Mouse (Mus musculus): ENCODE results near the gene Mboat1. TPM values are rescaled to one million over a fixed set of nuclear protein-coding genes. Genes with fewer than 3 reads are reported as not detected.

Gene Mboat1
- polyA plus RNA-seq, 1 experiment from 2014 or later = 30.7 TPM

DNA sequence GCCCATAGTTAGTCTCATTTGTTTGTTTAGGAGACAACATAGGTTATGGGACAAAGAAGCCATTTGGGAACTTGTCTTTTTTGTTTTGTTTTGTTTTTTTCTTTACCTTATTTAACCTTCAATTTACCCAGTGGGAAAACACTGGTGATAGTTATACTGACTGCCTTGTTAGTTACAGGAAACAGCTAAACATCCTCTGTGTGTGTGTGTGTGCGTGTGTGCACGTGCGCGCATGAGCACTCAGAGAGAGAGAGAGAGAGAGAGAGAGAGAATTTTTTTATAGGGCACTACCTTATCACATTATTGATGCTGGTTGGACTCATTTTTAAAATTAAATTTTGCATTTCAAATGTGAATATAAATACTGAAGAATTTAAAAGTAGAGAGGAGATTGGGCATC is 38.3 kb downstream of the Mboat1 start:
- H3K27ac ChIP-seq (ENCODE audit: low read length) = no peak overlapping the region
- H3K4me1 ChIP-seq (ENCODE audit: insufficient read depth, low read length) = no peaks in the 10 kb centered on the region
- H3K4me3 ChIP-seq (ENCODE audit: low read length) = no peak overlapping the region
- 75% methylated on average over 4 of the region's 4 CpGs for WGBS
- no peak for ATAC-seq (ENCODE audit: low FRiP score, low TSS enrichment)
- H3K9me3 ChIP-seq (ENCODE audit: low read length) = no peaks in the 10 kb centered on the region
- no peaks in the 10 kb centered on the region for H3K36me3 ChIP-seq (ENCODE audit: insufficient read depth, low read length)
- H3K4me2 ChIP-seq (replicated peaks; ENCODE audit: low read depth, low read length) = no peak overlapping the region
- no peaks in the 10 kb centered on the region for H3K27me3 ChIP-seq (ENCODE audit: insufficient read depth, low read length)
- H3K9ac ChIP-seq (replicated peaks; ENCODE audit: low read length) = no peak overlapping the region

DNA sequence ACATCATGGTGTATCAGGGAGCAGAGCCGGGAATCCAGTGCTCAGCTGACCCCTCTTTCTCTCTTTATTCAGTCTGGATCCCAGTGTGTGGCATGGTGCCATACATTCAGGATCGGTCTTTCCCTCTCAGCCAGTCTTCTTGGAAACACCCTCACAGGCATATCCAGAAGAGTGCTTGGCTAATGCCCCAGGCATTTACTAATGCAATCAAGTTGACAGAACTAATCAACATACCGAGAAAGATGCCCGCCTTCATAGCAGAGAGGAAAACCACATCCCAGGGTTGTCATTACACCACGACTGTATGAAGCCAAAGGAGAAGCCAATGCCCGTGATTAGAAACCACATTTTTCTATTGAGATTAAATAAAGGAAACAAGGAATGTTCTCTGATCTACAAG is 41.1 kb downstream of the Mboat1 start:
- Histone ChIP-seq H3K4me3 (ENCODE audit: low read length) (no peak overlapping the region), H3K9me3 (ENCODE audit: low read length) (no peaks in the 10 kb centered on the region), H3K36me3 (ENCODE audit: insufficient read depth, low read length) (no peaks in the 10 kb centered on the region), H3K27me3 (ENCODE audit: insufficient read depth, low read length) (no peaks in the 10 kb centered on the region), H3K4me2 (replicated peaks; ENCODE audit: low read depth, low read length) (no peak overlapping the region), H3K9ac (replicated peaks; ENCODE audit: low read length) (no peak overlapping the region), H3K4me1 (ENCODE audit: insufficient read depth, low read length) (no peaks in the 10 kb centered on the region), H3K27ac (ENCODE audit: low read length) (no peak overlapping the region)
- no peak for ATAC-seq (ENCODE audit: low FRiP score, low TSS enrichment)
- WGBS = 91% methylated on average over 6 of the region's 6 CpGs

DNA sequence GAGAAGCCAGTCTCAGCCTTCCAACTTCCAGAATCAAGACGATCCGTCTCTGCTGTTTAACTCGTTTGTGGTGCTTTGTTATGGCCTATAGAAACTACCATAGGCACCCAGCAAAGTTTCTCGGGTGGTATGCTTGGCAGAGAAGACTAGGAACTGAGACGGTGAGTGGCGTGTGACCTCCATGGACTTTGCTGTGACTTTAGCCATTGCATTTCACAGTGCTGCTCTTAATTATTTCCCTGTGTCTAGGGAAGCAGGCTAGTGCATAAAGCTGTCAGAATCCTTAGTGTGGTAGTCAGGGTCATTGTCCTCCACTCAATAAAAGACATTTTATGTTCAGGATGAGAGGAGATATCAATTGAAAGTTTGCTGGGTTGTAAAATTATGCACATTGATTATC is 49.3 kb downstream of the Mboat1 start:
- Histone ChIP-seq H3K36me3 (ENCODE audit: insufficient read depth, low read length) (no peaks in the 10 kb centered on the region), H3K4me3 (ENCODE audit: low read length) (no peak overlapping the region), H3K9ac (replicated peaks; ENCODE audit: low read length) (no peak overlapping the region), H3K27me3 (ENCODE audit: insufficient read depth, low read length) (no peaks in the 10 kb centered on the region), H3K4me1 (ENCODE audit: insufficient read depth, low read length) (peaks cover 10% of the 10 kb centered on the region; the same call in 1 of the 2 replicates), H3K9me3 (ENCODE audit: low read length) (no peaks in the 10 kb centered on the region), H3K27ac (ENCODE audit: low read length) (peak overlapping the region; percentile 32; the same call in 1 of the 2 replicates), H3K4me2 (replicated peaks; ENCODE audit: low read depth, low read length) (no peak overlapping the region)
- ATAC-seq (ENCODE audit: low FRiP score, low TSS enrichment) = no peak
- WGBS = 45% methylated on average over 6 of the region's 6 CpGs

DNA sequence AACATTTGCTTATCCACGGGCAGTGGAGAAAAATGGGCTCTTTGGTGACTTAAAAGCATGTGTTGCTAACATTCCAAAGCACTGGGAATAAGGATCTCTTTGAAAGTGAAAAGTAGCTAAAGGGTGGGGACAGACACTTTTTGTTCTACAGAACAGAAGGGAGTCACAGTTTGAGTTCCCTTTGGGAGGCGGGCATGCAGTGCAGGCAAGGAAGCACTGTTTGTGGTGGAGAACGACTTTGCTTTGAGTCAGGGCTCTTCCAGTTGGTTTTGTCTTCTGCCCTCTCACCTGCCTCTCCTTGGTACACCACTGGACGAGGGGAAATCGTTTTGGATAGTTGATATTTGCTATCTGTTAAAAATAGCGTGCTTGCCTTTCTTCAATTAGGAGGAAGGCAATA is 49.7 kb downstream of the Mboat1 start:
- peak overlapping the region; percentile 32; the same call in 1 of the 2 replicates for H3K27ac ChIP-seq (ENCODE audit: low read length)
- H3K9me3 ChIP-seq (ENCODE audit: low read length) = no peaks in the 10 kb centered on the region

DNA sequence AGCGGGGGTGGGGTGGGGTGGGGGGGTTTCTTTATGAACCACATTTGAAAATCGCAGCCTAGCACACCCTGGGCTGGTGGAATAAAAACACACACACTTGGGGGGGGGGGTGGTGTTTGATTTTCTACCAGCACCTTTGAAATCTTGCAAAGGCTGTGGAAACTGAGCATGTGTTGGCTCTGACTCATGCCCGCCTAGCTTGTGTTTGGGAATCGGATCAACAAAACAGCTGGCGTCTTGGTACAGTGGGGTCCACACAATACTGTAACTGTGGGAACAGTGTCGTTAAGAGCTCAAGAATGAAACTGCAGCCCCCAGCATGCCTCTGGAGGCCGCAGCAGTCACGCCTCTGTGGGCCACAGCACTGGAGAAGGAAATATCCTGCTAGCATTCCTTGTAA is 50.2 kb downstream of the Mboat1 start:
- Histone ChIP-seq H3K4me3 (ENCODE audit: low read length) (no peak overlapping the region), H3K9ac (replicated peaks; ENCODE audit: low read length) (no peak overlapping the region), H3K4me2 (replicated peaks; ENCODE audit: low read depth, low read length) (no peak overlapping the region), H3K9me3 (ENCODE audit: low read length) (no peaks in the 10 kb centered on the region), H3K36me3 (ENCODE audit: insufficient read depth, low read length) (no peaks in the 10 kb centered on the region), H3K27ac (ENCODE audit: low read length) (no peak overlapping the region), H3K27me3 (ENCODE audit: insufficient read depth, low read length) (no peaks in the 10 kb centered on the region), H3K4me1 (ENCODE audit: insufficient read depth, low read length) (peaks cover 10% of the 10 kb centered on the region; the same call in 1 of the 2 replicates)
- 59% methylated on average over 8 of the region's 8 CpGs for WGBS
- ATAC-seq (ENCODE audit: low FRiP score, low TSS enrichment) = peak; percentile 61

More for the DNA sequence above, 49.7 kb downstream of the Mboat1 start:
- ATAC-seq (ENCODE audit: low FRiP score, low TSS enrichment) = no peak
- H3K36me3 ChIP-seq (ENCODE audit: insufficient read depth, low read length) = no peaks in the 10 kb centered on the region
- H3K4me2 ChIP-seq (replicated peaks; ENCODE audit: low read depth, low read length) = no peak overlapping the region
- H3K27me3 ChIP-seq (ENCODE audit: insufficient read depth, low read length) = no peaks in the 10 kb centered on the region
- no peak overlapping the region for H3K4me3 ChIP-seq (ENCODE audit: low read length)
- peaks cover 10% of the 10 kb centered on the region; the same call in 1 of the 2 replicates for H3K4me1 ChIP-seq (ENCODE audit: insufficient read depth, low read length)
- no peak overlapping the region for H3K9ac ChIP-seq (replicated peaks; ENCODE audit: low read length)
- WGBS = 32% methylated on average over 6 of the region's 6 CpGs

DNA sequence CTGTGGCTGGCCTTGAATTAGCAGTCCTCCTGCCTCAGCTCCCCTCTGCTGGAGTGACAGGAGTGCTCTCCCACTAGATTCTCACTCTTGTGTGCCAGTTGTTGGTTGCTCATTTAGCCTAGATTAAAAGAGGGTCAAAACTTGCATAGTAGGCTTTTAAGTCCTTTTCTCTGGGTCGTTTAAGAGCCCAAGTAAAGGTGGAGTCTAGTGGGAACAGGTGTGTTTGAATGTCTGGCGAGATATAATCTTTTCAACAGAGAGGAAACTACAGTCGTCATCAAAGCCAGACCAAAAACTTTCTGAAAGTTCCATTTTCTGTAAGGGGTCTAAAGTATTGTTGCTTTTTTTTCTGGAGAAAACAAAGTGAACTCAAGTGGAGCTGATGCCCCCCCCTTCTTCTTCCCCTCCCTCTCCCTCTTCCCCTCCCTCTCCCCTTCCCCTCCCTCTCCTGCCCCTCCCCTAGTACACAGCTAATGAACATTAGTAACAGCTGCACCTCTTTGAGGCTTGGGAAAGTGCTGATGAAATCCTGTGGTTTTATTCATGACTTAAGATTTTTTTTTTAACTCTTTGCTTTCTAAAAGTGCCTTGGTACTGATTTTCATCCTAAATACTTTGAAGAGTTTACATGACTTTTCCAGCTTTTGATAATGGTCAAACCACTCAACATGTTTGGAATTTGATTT is 55.9 kb downstream of the Mboat1 start:
- H3K4me2 ChIP-seq (replicated peaks; ENCODE audit: low read depth, low read length) = no peak overlapping the region
- H3K4me1 ChIP-seq (ENCODE audit: insufficient read depth, low read length) = 0 out of 2 replicates have a peak, but pooled peaks cover 5% of the 10 kb centered on the region
- H3K27ac ChIP-seq (ENCODE audit: low read length) = peak overlapping the region; percentile 43
- no peak for ATAC-seq (ENCODE audit: low FRiP score, low TSS enrichment)
- 46% methylated on average over 3 of the region's 3 CpGs for WGBS
- H3K36me3 ChIP-seq (ENCODE audit: insufficient read depth, low read length) = no peaks in the 10 kb centered on the region
- H3K4me3 ChIP-seq (ENCODE audit: low read length) = no peak overlapping the region
- H3K27me3 ChIP-seq (ENCODE audit: insufficient read depth, low read length) = no peaks in the 10 kb centered on the region
- no peaks in the 10 kb centered on the region for H3K9me3 ChIP-seq (ENCODE audit: low read length)
- H3K9ac ChIP-seq (replicated peaks; ENCODE audit: low read length) = no peak overlapping the region

DNA sequence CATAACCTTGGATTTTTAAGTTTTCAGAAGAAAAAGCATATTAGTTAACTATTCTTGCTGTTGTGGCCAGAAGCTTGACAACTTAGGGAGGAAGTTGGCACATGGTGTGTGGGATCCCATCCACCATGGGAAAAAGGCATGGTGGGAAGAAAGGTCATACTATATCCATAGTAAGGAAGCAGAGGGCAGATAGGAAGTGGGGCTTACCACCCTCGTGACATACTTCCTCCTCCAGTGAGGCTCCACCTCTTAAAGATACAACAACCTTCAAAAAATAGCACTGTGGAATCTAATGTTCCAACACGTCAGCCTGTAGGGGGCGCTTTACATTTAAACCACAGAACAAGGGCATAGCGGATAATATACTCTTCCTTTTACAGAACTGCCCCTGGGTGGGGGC is 57.1 kb downstream of the Mboat1 start:
- no peak overlapping the region for H3K4me3 ChIP-seq (ENCODE audit: low read length)
- no peak overlapping the region for H3K4me2 ChIP-seq (replicated peaks; ENCODE audit: low read depth, low read length)
- H3K27ac ChIP-seq (ENCODE audit: low read length) = no peak overlapping the region
- no peak overlapping the region for H3K9ac ChIP-seq (replicated peaks; ENCODE audit: low read length)
- 66% methylated on average over 4 of the region's 4 CpGs for WGBS
- H3K36me3 ChIP-seq (ENCODE audit: insufficient read depth, low read length) = no peaks in the 10 kb centered on the region
- ATAC-seq (ENCODE audit: low FRiP score, low TSS enrichment) = no peak
- H3K27me3 ChIP-seq (ENCODE audit: insufficient read depth, low read length) = no peaks in the 10 kb centered on the region
- H3K9me3 ChIP-seq (ENCODE audit: low read length) = no peaks in the 10 kb centered on the region
- peaks cover 9% of the 10 kb centered on the region; the same call in 1 of the 2 replicates for H3K4me1 ChIP-seq (ENCODE audit: insufficient read depth, low read length)

DNA sequence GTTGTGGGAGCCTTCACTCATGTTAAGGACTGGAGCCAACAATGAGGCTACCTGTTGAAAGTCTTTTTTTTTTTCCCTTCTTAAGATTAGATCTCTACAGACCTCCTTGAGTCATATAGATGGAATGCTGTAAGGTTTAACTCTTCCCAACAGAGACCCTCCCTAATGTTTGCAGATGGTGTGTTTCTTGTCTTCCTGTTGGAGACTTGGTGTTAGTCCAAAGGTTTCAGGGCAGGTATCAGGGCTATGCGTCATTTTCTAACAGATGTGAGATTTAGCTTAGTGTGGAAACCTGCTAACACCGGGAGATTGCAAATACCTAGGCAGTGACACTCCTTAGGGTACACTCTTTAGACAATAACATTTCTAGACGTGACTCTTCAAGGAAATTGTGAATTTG is 58.5 kb downstream of the Mboat1 start:
- Histone ChIP-seq H3K36me3 (ENCODE audit: insufficient read depth, low read length) (no peaks in the 10 kb centered on the region), H3K4me1 (ENCODE audit: insufficient read depth, low read length) (peaks cover 12% of the 10 kb centered on the region; the same call in 1 of the 2 replicates)
- no peak for ATAC-seq (ENCODE audit: low FRiP score, low TSS enrichment)

DNA sequence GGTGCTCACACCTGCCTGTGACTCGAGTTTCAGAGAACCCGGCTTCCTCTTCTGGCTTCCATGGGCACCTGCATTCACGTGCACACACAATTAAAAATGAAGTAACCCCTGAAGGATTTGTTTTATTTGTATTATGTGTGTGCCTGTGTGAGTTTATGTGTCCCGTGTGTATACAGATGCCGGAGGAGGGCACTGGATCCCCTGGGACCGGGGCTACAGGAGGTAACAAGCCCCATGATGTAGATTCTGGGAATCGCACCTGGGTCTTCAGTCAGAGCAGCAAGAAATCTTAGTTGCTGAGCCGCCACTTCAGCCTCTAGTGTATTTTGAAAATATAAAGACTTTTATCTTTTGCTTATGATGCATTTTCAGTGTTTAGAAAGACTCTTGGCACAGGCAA is 60.4 kb downstream of the Mboat1 start:
- no peak for ATAC-seq (ENCODE audit: low FRiP score, low TSS enrichment)
- H3K27me3 ChIP-seq (ENCODE audit: insufficient read depth, low read length) = no peaks in the 10 kb centered on the region
- WGBS = 85% methylated on average over 8 of the region's 8 CpGs
- H3K4me3 ChIP-seq (ENCODE audit: low read length) = no peak overlapping the region
- H3K36me3 ChIP-seq (ENCODE audit: insufficient read depth, low read length) = no peaks in the 10 kb centered on the region
- H3K9me3 ChIP-seq (ENCODE audit: low read length) = no peaks in the 10 kb centered on the region
- no peak overlapping the region for H3K4me2 ChIP-seq (replicated peaks; ENCODE audit: low read depth, low read length)
- no peak overlapping the region for H3K9ac ChIP-seq (replicated peaks; ENCODE audit: low read length)
- peaks cover 12% of the 10 kb centered on the region; the same call in 1 of the 2 replicates for H3K4me1 ChIP-seq (ENCODE audit: insufficient read depth, low read length)
- no peak overlapping the region for H3K27ac ChIP-seq (ENCODE audit: low read length)

More for the DNA sequence above, 58.5 kb downstream of the Mboat1 start:
- Histone ChIP-seq H3K27ac (ENCODE audit: low read length) (peak overlapping the region; percentile 27; the same call in 1 of the 2 replicates), H3K9ac (replicated peaks; ENCODE audit: low read length) (no peak overlapping the region), H3K4me2 (replicated peaks; ENCODE audit: low read depth, low read length) (no peak overlapping the region), H3K4me3 (ENCODE audit: low read length) (no peak overlapping the region), H3K27me3 (ENCODE audit: insufficient read depth, low read length) (no peaks in the 10 kb centered on the region), H3K9me3 (ENCODE audit: low read length) (no peaks in the 10 kb centered on the region)
- WGBS = 67% methylated on average over 3 of the region's 3 CpGs

DNA sequence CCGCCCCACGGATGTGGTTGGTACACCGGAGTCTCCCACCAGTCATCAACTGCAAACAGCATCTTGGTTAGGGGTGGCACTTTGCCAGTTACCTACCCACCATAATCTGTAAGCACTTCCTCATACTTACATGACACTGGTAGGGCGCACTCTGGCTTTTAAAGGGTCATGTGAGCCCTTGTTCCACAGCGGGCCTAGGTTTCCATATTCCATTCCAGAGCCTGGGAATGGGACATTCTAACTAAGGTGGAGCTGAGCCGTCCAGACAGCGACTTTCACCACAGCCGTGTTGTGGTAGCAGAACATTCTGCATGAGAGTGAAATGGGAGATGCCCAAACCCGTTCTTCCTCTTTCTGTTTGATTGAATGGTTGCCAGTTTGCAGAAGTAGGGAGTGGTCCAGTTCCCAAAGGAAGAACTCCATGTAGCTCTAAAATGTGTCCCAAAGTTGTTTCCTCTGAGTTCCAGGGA is 61.8 kb downstream of the Mboat1 start:
- Histone ChIP-seq H3K4me3 (ENCODE audit: low read length) (no peak overlapping the region), H3K27ac (ENCODE audit: low read length) (no peak overlapping the region), H3K4me1 (ENCODE audit: insufficient read depth, low read length) (peaks cover 12% of the 10 kb centered on the region; the same call in 1 of the 2 replicates), H3K9me3 (ENCODE audit: low read length) (no peaks in the 10 kb centered on the region), H3K4me2 (replicated peaks; ENCODE audit: low read depth, low read length) (no peak overlapping the region), H3K36me3 (ENCODE audit: insufficient read depth, low read length) (no peaks in the 10 kb centered on the region), H3K9ac (replicated peaks; ENCODE audit: low read length) (no peak overlapping the region), H3K27me3 (ENCODE audit: insufficient read depth, low read length) (no peaks in the 10 kb centered on the region)
- WGBS = 76% methylated on average over 9 of the region's 9 CpGs
- ATAC-seq (ENCODE audit: low FRiP score, low TSS enrichment) = no peak

All from kidney, embryonic 16.5 days (tissue).